Mouse (Mus musculus) heart, embryonic 16.5 days (tissue): ENCODE results near the gene Tmem50a. TPM values are rescaled to one million over a fixed set of nuclear protein-coding genes. Genes with fewer than 3 reads are reported as not detected.

Experiments
- ATAC-seq: fragments of 200-750 bp; cut with Nextera tagmentation; replicated peaks from 2 replicates; pipeline ENCODE4 v1.8.0; 2017; ENCODE audit warnings: moderate number of reproducible peaks; ENCODE audit not compliant: insufficient read depth, low FRiP score; ENCODE audit errors: extremely low read depth
- H3K27ac ChIP-seq: fragments of 300-500 bp; sonication (generic); 2 replicates; pipeline ENCODE4 v1.5.1; 2014; ENCODE audit warnings: mild to moderate bottlenecking, low read length, control low read depth, moderate library complexity
- H3K27me3 ChIP-seq: fragments of 300-500 bp; sonication (generic); 2 replicates; pipeline ENCODE4 v1.6.1; 2014; ENCODE audit warnings: low read length, mixed read lengths; ENCODE audit not compliant: control insufficient read depth, insufficient read depth
- H3K36me3 ChIP-seq: fragments of 300-500 bp; sonication (generic); 2 replicates; pipeline ENCODE4 v1.6.1; 2014; ENCODE audit not compliant: control insufficient read depth, insufficient read depth
- H3K4me1 ChIP-seq: fragments of 300-500 bp; sonication (generic); 2 replicates; pipeline ENCODE4 v1.6.1; 2014; ENCODE audit warnings: low read length, mixed read lengths; ENCODE audit not compliant: control insufficient read depth, insufficient read depth
- H3K4me2 ChIP-seq: fragments of 300-500 bp; sonication (generic); 2 replicates; pipeline ENCODE4 v1.6.1; 2014; ENCODE audit warnings: low read depth, mild to moderate bottlenecking, control low read depth, low read length
- H3K4me3 ChIP-seq: fragments of 300-500 bp; sonication (generic); 2 replicates; pipeline ENCODE4 v1.5.1; 2014; ENCODE audit warnings: mild to moderate bottlenecking, control low read depth, low read length
- H3K9ac ChIP-seq: fragments of 300-500 bp; sonication (generic); 2 replicates; pipeline ENCODE4 v1.6.1; 2014; ENCODE audit warnings: low read length, control low read depth
- H3K9me3 ChIP-seq: fragments of 300-500 bp; sonication (generic); replicated peaks from 2 replicates; pipeline ENCODE4 v1.6.1; 2016; ENCODE audit warnings: low read length; ENCODE audit not compliant: control insufficient read depth
- WGBS: fragments of 180-500 bp; shearing (Covaris S2); extraction: QIAGEN DNeasy Blood & Tissue Kit; methylation state at CpG from one replicate; pipeline ENCODE4 v1.1.7; 2014; 5-methylcytosine and 5-hydroxymethylcytosine counted together
- polyA plus RNA-seq: library from polyadenylated mRNA; unstranded; fragments of >200 nt; fragmentation: Nextera tagmentation; extraction: Ambion mirVana; gene quantifications from 2 replicates; pipeline ENCODE4 v1.2.1, GENCODE M21; 2015

Tmem50a gene
- polyA plus RNA-seq, 1 experiment from 2014 or later, result 150 TPM

GRCm38 (mm10) chr4:134925206-134925605 is 10.4 kb upstream of the Tmem50a start:
- Histone ChIP-seq H3K27me3 (no peaks in the 10 kb centered on the region), H3K27ac (no peak overlapping the region), H3K36me3 (peaks cover 30% of the 10 kb centered on the region), H3K4me1 (peaks cover 20% of the 10 kb centered on the region), H3K9ac (peak overlapping the region; percentile 64), H3K4me2 (peak overlapping the region; percentile 88), H3K9me3 (no peaks in the 10 kb centered on the region), H3K4me3 (peak overlapping the region; percentile 50)
- no peak for ATAC-seq
- WGBS, result 47% methylated on average over 8 of the region's 8 CpGs

GRCm38 (mm10) chr4:134924019-134924741 is 9.4 kb upstream of the Tmem50a start:
- Histone ChIP-seq H3K27ac (peak overlapping the region; percentile 96), H3K36me3 (peaks cover 30% of the 10 kb centered on the region), H3K9ac (peak overlapping the region; percentile 97), H3K9me3 (no peaks in the 10 kb centered on the region), H3K4me3 (peak overlapping the region; percentile 82), H3K27me3 (no peaks in the 10 kb centered on the region), H3K4me2 (peak overlapping the region; percentile 88), H3K4me1 (peaks cover 16% of the 10 kb centered on the region)
- under 1% methylated on average over 75 of the region's 75 CpGs for WGBS
- ATAC-seq, result peak; percentile 24

GRCm38 (mm10) chr4:134923258-134924018 is 8.6 kb upstream of the Tmem50a start, which contains the start of gene Rsrp1:
Gene Rsrp1 (plus strand): TSS chr4:134923592.
- Histone ChIP-seq H3K36me3 (peaks cover 30% of the 10 kb centered on the region), H3K9me3 (no peaks in the 10 kb centered on the region), H3K4me3 (peak within 1 kb of the TSS; percentile 82), H3K4me2 (peak within 1 kb of the TSS; percentile 92), H3K9ac (peak within 1 kb of the TSS; percentile 97), H3K27ac (peak within 1 kb of the TSS; percentile 96), H3K27me3 (no peaks in the 10 kb centered on the region), H3K4me1 (peaks cover 17% of the 10 kb centered on the region)
- peak; percentile 95 for ATAC-seq
- 0% methylated on average over 64 of the region's 64 CpGs for WGBS

- WGBS, result under 1% methylated on average over 13 of the region's 13 CpGs
- Histone ChIP-seq H3K36me3 (peaks cover 24% of the 10 kb centered on the region), H3K27me3 (no peaks in the 10 kb centered on the region), H3K27ac (peak overlapping the region; percentile 91), H3K9me3 (no peaks in the 10 kb centered on the region), H3K4me3 (peak overlapping the region; percentile 82), H3K4me1 (peaks cover 21% of the 10 kb centered on the region), H3K4me2 (peak overlapping the region; percentile 92), H3K9ac (peak overlapping the region; percentile 83)
- ATAC-seq, result peak; percentile 62
Observed at GRCm38 (mm10) chr4:134922925-134923244, 8.1 kb upstream of the Tmem50a start.

- no peaks in the 10 kb centered on the region for H3K9me3 ChIP-seq
- ATAC-seq, result no peak
- peak overlapping the region; percentile 83 for H3K9ac ChIP-seq
- H3K4me3 ChIP-seq, result peak overlapping the region; percentile 82
- H3K4me2 ChIP-seq, result peak overlapping the region; percentile 92
- no peaks in the 10 kb centered on the region for H3K27me3 ChIP-seq
- WGBS, result 50% methylated on average over 10 of the region's 10 CpGs
- peak overlapping the region; percentile 91 for H3K27ac ChIP-seq
- H3K36me3 ChIP-seq, result peaks cover 19% of the 10 kb centered on the region
- H3K4me1 ChIP-seq, result peaks cover 21% of the 10 kb centered on the region
Observed at GRCm38 (mm10) chr4:134922111-134922924, 7.5 kb upstream of the Tmem50a start.

- Histone ChIP-seq H3K9ac (no peak overlapping the region), H3K27ac (no peak overlapping the region), H3K4me2 (no peak overlapping the region), H3K36me3 (peaks cover 15% of the 10 kb centered on the region), H3K9me3 (no peaks in the 10 kb centered on the region), H3K4me1 (peaks cover 21% of the 10 kb centered on the region), H3K27me3 (no peaks in the 10 kb centered on the region), H3K4me3 (no peak overlapping the region)
- ATAC-seq, result no peak
- WGBS, result 93% methylated on average over 4 of the region's 4 CpGs
Observed at GRCm38 (mm10) chr4:134921703-134922102, 6.9 kb upstream of the Tmem50a start.

GRCm38 (mm10) chr4:134920631-134921030 is 5.8 kb upstream of the Tmem50a start:
- Histone ChIP-seq H3K36me3 (peaks cover 5% of the 10 kb centered on the region; the same call in 1 of the 2 replicates), H3K4me3 (no peak overlapping the region), H3K9ac (no peak overlapping the region), H3K9me3 (no peaks in the 10 kb centered on the region), H3K27ac (peak overlapping the region; percentile 27; the same call in 1 of the 2 replicates), H3K4me1 (peaks cover 15% of the 10 kb centered on the region), H3K27me3 (no peaks in the 10 kb centered on the region), H3K4me2 (no peak overlapping the region)
- no peak for ATAC-seq
- WGBS, result 91% methylated on average over 6 of the region's 6 CpGs

- 39% methylated on average over 12 of the region's 12 CpGs for WGBS
- Histone ChIP-seq H3K4me3 (no peak overlapping the region), H3K4me1 (peaks cover 15% of the 10 kb centered on the region), H3K4me2 (peak overlapping the region; percentile 26; the same call in 1 of the 2 replicates), H3K27me3 (no peaks in the 10 kb centered on the region), H3K9me3 (no peaks in the 10 kb centered on the region), H3K27ac (peak overlapping the region; percentile 27; the same call in 1 of the 2 replicates), H3K36me3 (no peaks in the 10 kb centered on the region), H3K9ac (no peak overlapping the region)
- no peak for ATAC-seq
Observed at GRCm38 (mm10) chr4:134919733-134920540, 5.1 kb upstream of the Tmem50a start.
